Mouse (Mus musculus) G1E (cell line): ENCODE measurements at regions not wholly inside any gene's neighbourhood (a gene's known extent, or its start where the extent isn't known, plus 50 kb on each side); places are given as distances from the start of the nearest gene placed in this dataset.

Experiments
- ATAC-seq: 2 replicates; pipeline ENCODE4 v1.8.0; 2016; ENCODE audit warnings: mild to moderate bottlenecking; ENCODE audit not compliant: insufficient number of reproducible peaks, poor library complexity, low FRiP score, severe bottlenecking; ENCODE audit errors: extremely low read depth
- DNase-seq: peaks from one replicate; pipeline ENCODE4 v3.0.0; 2012; ENCODE audit warnings: low spot score
- H3K27me3 ChIP-seq: 2 replicates; pipeline ENCODE4 v1.6.1; 2012; ENCODE audit warnings: mild to moderate bottlenecking, low read length, inconsistent platforms; ENCODE audit not compliant: insufficient read depth
- H3K36me3 ChIP-seq: replicated peaks from 2 replicates; pipeline ENCODE3; 2012; ENCODE audit warnings: mild to moderate bottlenecking, inconsistent platforms
- H3K4me1 ChIP-seq: 2 replicates; pipeline ENCODE4 v1.6.1; 2012; ENCODE audit warnings: low read depth, low read length, inconsistent platforms, mixed read lengths; ENCODE audit not compliant: insufficient read depth
- H3K4me3 ChIP-seq: 2 replicates; pipeline ENCODE4 v1.5.1; 2012; ENCODE audit warnings: low read depth, mild to moderate bottlenecking, inconsistent platforms, low read length, moderate library complexity, mixed read lengths
- H3K9me3 ChIP-seq: replicated peaks from 2 replicates; pipeline ENCODE4 v1.6.1; 2012; ENCODE audit warnings: inconsistent platforms
- CTCF ChIP-seq: IDR thresholded peaks from 2 replicates; pipeline ENCODE4 v1.5.1; 2012; ENCODE audit warnings: low read depth, low read length, inconsistent platforms, mixed read lengths
- GATA1 ChIP-seq: IDR thresholded peaks from 2 replicates; pipeline ENCODE4 v1.6.1; 2012; ENCODE audit warnings: borderline replicate concordance, low read length, inconsistent platforms, mixed read lengths
- GATA2 ChIP-seq: IDR thresholded peaks from 2 replicates; pipeline ENCODE4 v1.6.1; 2012; ENCODE audit warnings: low read depth, low read length, inconsistent platforms, borderline replicate concordance
- POLR2AphosphoS5 ChIP-seq: IDR thresholded peaks from 2 replicates; pipeline ENCODE4 v1.6.1; 2012; ENCODE audit warnings: low read depth, low read length, inconsistent platforms; ENCODE audit not compliant: insufficient replicate concordance
- TAL1 ChIP-seq: conservative IDR thresholded peaks from 2 replicates; pipeline ENCODE4 v1.6.1; 2012; ENCODE audit warnings: low read depth, low read length, inconsistent platforms, mixed read lengths

DNA sequence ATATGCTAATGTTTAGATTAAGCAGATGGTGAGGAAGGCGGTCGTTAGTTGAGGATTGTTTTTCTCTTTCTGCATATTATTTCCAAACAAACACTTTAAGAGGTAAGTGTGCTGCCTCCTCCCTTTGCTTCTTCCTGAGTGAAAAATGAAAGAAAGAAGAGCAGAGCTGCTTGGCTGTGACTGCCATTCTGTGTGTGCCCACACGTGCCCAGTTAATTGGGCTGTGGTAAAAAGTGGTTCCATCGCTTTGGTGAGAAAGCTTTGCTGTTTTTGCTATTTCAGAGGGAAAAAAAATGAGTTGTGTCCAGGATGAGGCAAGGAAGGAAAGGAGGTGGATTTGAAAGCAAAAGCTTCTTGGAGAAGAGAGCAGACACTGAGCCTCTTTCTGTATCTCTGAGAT lies 360.9 kb upstream of the Pkn2 start:
- Histone ChIP-seq H3K4me3 (no peak overlapping the region), H3K9me3 (peaks cover 15% of the 10 kb centered on the region), H3K27me3 (no peaks in the 10 kb centered on the region), H3K4me1 (no peaks in the 10 kb centered on the region), H3K36me3 (no peaks in the 10 kb centered on the region)
- ATAC-seq = no peak
- TF ChIP-seq GATA1 = no peak
- no peak for TF ChIP-seq POLR2AphosphoS5
- no peak for TF ChIP-seq GATA2
- TF ChIP-seq TAL1 = no peak
- TF ChIP-seq CTCF = no peak
- no peak for DNase-seq

DNA sequence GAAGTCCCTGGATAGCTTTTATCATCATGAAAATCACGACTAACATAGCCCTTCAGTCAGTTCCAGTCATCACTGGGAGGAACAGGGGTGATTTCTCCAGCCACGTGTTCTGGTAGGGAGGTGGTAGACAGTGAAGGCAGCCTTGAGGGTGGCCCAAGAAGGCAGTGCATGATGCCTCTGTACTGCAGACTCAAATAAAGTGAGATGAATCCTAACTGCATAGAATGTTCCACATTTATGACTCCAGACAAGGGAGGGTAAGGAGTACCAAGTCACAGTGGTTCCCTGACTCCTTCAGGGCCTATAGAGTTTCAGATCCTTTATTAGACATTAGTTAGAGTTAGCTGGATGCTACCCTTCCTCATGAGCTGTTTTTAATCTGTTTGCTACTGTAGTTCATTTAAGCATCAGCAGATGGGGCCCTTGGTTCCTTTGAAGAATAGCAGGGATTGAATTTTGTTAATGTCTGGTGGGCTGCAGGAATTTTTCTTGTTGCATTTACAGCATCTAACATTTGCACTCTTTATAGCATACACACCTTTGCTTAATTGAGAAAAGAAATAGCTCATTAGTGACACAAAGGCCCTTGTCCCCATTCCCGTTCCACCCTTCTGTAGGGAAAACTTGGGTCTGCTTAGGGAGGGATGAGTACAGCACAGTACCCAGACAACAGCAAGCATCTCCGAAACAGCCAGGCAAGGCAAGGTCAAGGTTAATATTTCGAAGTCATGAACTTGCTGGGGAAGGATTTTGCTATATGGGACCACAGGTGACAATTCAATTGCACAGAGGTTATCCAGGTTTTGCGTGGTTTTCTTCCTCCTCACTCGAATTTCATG lies 359.0 kb upstream of the Pkn2 start:
- DNase-seq = no peak

DNA sequence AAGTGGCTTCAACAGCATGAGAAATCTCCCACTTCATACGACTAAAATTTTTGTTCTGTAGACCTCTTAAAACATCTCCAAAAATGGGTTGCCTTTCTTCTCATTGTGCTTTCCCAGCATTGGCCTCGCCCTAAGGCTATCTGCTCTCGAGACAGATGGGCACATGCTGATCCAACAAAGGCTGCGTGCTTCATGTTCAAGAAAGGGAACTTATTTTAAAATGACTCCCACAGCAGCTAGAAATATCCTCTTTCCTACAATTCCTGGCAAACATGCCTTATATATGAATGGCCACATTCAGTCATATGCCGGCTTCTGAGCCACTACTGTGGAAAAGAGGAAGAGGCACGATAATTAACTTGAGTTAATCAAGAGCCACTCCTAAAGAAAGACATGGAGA lies 356.7 kb upstream of the Pkn2 start:
- H3K4me1 ChIP-seq = no peaks in the 10 kb centered on the region
- H3K36me3 ChIP-seq = no peaks in the 10 kb centered on the region
- no peaks in the 10 kb centered on the region for H3K27me3 ChIP-seq
- no peak for DNase-seq
- no peak for ATAC-seq
- H3K9me3 ChIP-seq = peaks cover 14% of the 10 kb centered on the region
- TF ChIP-seq TAL1 = no peak
- TF ChIP-seq POLR2AphosphoS5 = no peak
- no peak for TF ChIP-seq GATA1
- TF ChIP-seq CTCF = no peak
- no peak for TF ChIP-seq GATA2
- no peak overlapping the region for H3K4me3 ChIP-seq

More for the DNA sequence above, 359.0 kb upstream of the Pkn2 start:
- no peaks in the 10 kb centered on the region for H3K27me3 ChIP-seq
- ATAC-seq = no peak
- TF ChIP-seq GATA1 (no peak), GATA2 (no peak), CTCF (no peak), POLR2AphosphoS5 (no peak), TAL1 (no peak)
- H3K4me3 ChIP-seq = no peak overlapping the region
- H3K4me1 ChIP-seq = no peaks in the 10 kb centered on the region
- H3K36me3 ChIP-seq = no peaks in the 10 kb centered on the region
- H3K9me3 ChIP-seq = peaks cover 15% of the 10 kb centered on the region

DNA sequence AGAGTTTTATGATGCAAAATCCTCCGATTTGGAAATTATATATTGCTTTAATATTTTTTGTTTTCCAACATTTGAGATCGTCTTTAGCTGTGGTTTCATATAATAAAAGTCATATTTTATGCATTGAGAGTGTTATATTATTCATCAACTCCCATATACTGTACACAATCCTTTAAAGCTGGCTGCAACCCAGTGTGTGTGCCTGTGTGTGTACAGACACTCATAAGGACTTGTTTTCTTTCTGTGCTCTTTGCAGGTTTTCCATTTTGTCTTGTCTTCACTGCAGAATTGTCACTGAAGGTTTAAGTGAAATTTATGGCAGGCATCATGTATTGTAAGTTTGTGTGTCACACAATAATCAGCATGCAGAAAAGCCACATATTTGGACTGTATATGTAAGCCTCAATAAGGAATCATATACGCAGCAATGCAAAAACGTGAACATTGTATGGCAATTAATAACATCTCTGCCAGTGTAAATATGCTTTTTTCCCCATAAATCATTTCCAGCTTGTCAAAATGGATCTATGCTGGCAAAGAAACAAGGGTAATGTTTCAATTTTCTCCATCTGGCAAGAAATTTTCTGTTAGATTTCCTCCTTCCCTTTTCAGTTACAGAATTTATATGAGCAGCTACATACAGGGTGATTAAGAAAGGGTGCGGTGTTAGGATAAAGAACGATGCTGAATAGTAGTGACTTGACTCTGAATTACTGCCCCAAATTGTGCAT lies 342.4 kb upstream of the Pkn2 start:
- ATAC-seq = no peak
- H3K9me3 ChIP-seq = peaks cover 18% of the 10 kb centered on the region
- no peak for DNase-seq
- no peaks in the 10 kb centered on the region for H3K4me1 ChIP-seq
- H3K27me3 ChIP-seq = no peaks in the 10 kb centered on the region
- H3K36me3 ChIP-seq = no peaks in the 10 kb centered on the region
- H3K4me3 ChIP-seq = no peak overlapping the region
- TF ChIP-seq CTCF (no peak), POLR2AphosphoS5 (no peak)

DNA sequence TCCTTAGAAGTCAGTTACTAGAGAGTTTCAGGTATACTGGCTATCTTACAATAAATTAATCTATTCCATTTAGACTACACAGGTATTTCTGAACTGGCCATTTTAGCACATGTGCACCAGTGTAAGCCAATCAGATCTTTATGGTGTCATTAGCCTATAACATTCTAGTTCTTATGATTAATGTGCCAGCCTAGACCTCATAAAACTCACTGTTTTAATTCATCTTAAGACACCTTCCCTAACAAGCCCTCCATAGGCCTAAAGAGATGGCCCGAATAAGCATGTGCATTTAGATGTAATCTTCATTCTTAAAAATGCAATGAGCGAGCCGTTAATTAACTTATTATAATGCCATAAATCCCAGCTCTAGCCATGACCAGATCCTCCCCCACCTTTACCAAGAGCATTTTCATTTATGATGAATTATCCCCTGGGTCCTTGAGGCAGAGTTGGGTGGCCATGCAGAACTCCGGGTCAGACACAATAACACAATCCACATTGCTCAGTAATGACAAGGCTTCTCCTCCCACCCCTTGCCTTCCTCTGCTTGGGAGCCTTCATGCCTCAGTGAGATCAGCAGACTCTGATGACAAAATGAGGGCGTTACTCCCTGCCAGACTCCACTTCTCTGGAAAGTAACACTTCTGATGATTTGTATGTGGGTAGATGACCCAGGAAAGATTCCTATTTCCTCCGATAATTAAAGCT lies 311.6 kb upstream of the Pkn2 start:
- Histone ChIP-seq H3K4me3 (no peak overlapping the region), H3K9me3 (peaks cover 5% of the 10 kb centered on the region; the same call in 1 of the 2 replicates), H3K36me3 (no peaks in the 10 kb centered on the region), H3K4me1 (no peaks in the 10 kb centered on the region), H3K27me3 (no peaks in the 10 kb centered on the region)
- DNase-seq (no peak), ATAC-seq (no peak)
- no peak for TF ChIP-seq GATA1
- no peak for TF ChIP-seq TAL1
- TF ChIP-seq GATA2 = no peak
- no peak for TF ChIP-seq POLR2AphosphoS5
- TF ChIP-seq CTCF = no peak

DNA sequence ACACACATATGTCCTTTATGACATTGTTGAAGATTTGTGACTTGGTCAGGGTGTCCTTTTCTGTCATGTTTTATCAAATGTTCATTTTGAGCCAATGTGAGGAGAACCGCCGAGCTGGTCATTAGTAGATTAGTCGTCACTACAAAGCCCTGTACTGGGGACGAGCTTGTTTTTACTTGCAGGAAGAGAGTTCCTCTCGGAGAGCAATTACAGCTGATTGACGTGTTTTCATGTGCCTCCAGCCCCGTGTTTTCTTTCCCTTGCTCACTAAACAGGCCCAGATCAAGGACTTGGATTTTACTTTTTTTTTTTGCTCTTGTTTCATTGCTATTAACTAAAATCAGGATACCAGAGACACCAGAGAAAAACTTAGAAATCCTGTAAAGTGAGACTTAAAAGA lies 307.1 kb upstream of the Pkn2 start:
- H3K4me3 ChIP-seq = no peak overlapping the region
- no peaks in the 10 kb centered on the region for H3K36me3 ChIP-seq
- DNase-seq (no peak), ATAC-seq (no peak)
- TF ChIP-seq CTCF = no peak
- no peak for TF ChIP-seq GATA1
- no peak for TF ChIP-seq POLR2AphosphoS5
- no peak for TF ChIP-seq TAL1
- no peak for TF ChIP-seq GATA2
- no peaks in the 10 kb centered on the region for H3K27me3 ChIP-seq
- peaks cover 5% of the 10 kb centered on the region; the same call in 1 of the 2 replicates for H3K9me3 ChIP-seq
- H3K4me1 ChIP-seq = no peaks in the 10 kb centered on the region
